Mouse (Mus musculus): ENCODE measurements around the gene Tbl1xr1.

Gene Tbl1xr1

DNA sequence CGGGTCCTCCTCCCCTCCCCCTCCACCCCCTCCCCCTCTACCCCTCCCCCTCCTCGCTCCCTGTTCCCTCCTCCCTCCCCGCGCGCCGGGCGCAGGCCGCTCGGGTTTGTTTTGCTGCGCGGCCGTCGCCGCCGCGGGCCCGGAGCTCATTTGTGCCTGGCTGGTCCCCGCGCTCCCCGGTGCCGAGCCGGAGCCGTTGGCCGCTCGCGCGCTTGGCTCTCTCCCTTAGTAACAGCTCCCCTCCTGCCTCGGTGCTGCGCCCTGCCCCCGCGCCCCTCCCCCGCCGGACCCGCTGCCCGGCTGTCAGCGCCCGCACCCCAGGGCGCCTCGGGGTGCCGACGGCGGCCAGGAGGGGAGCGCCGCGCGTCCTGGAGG lies at the start of gene Tbl1xr1:
Gene Tbl1xr1, plus strand, starts transcription at position 92 of the 375 bp plus-strand sequence.
- peak; percentile 87 to 88 for DNase-seq (ENCODE audit: low spot score in 2 of 2)

DNA sequence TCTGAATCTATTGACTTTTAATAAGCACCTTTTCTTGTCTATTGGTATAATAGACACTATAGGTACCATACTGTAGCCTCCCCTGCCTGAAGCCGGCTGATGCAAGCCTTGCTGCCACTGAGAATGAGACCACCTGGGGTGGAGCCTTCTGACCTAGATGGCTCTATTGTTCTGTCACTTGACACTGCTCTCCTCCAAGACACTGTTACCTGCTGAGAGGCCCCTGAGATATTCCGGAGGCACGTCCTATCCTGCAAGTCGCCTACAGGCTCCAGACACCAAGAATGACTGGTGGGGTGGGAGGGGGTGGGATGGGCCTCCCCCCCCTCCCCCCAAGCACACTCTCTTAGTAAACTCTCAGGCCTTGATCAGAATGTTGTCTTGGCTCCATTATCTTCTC lies 38.4 kb upstream of the Tbl1xr1 start:
- DNase-seq (ENCODE audit: low spot score in 2 of 2): no peak

DNA sequence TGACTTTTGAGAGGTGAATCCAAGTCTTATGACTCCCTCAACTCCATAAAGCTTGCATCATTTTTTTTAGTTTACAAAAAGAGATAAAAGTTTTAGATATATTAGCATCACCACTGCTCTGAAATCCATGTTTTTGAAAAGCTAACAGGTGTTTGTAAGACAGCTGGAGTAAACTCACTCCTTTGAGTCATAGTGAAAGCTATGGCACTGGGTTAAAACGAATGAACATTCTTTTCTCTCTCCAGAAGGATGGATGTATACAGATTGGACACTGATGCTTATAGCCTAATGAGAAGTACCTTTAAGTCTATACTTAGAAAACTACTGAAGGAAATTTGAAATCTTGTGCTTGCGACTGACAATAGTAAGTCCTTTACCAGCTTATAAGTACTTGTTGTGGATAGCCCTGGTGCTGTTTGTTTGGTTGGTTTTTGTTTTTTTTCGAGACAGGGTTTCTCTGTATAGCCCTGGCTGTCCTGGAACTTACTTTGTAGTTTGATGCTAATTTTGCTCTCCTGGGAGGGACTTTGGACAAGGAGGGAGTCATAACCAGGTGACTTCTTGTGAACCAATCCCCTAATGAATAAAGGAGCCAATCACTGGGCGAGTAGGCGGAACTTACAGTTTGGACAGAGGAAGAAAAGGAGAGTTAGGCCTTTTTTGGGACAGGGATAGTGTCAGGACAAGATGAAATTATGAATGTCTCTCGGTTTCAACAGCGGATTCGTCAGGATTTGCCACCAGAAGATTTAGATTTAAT lies 37.2 kb upstream of the Tbl1xr1 start:
- DNase-seq (ENCODE audit: low spot score in 2 of 2): no peak

DNA sequence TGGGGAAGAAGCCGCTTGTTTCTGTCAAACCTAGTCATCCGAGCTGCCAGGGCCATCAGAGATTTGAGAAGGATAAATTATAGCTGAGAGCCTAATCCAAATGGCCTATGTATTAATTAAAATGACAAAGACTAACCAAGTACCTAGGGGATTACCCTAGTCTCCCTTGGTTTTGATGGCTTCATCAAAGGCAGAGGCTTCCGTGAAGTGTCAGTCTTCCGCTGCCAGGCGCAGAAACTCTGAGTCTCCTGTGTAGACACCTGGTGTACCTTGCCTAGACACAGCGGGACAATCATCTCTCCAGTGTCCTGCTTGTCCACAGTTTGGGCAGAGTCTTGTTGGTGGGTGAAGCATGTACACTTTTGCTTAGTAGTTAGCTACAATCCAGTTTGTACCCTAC lies 35.8 kb upstream of the Tbl1xr1 start:
- no peak for DNase-seq (ENCODE audit: low spot score in 2 of 2)

DNA sequence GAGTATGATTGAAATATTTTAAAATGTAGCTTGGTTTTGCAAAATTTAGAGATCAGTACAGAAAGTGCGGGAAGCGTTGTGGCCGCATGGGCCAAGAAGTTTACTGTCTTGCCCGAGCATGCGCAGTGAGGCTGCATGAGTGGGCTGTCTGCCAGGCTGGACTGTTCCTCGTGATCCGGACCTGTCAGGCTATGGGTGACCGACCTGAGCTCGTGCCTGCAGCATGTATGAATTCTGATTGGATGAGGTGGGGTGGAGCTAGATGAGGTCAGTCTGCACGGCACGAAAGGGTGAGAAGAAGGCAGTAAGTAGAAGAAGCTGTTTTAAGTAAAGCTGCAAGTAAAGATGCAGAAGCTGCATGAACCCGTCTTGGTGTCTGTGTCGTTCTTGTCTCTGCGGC lies 29.2 kb upstream of the Tbl1xr1 start:
- DNase-seq (ENCODE audit: low spot score in 2 of 2): no peak

DNA sequence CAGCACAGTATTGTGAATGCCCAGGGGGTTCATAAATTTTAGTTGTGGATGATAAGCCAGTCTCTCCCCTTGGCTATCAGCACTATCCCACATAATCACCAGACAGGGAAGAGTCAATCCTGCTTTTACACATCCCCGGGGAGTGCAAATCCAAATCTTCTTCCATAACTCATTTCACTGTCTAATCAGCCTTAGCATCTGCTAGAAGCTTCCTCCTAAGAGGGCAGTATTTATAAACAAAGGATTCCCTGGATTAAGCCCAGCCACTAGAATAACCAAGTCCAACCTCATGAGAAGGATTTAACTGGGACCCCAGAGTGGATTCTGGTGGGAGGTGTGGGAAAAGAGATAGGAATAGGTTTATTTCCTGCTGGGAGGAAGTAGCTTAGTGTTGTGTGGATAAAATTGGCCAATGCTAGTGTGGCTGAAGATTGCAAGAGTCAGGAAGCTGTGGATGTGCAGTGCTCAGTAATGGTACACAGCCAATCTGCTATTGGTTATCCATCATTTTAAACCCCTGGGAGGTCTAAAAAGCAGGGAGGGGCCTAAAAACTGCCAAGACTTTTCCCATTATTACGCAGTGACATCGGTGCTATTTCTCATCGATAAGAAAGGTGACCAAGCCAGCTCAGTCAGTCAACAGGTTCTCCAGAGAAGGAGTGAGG lies 19.7 kb upstream of the Tbl1xr1 start:
- no peak for DNase-seq (ENCODE audit: low spot score in 2 of 2)

DNA sequence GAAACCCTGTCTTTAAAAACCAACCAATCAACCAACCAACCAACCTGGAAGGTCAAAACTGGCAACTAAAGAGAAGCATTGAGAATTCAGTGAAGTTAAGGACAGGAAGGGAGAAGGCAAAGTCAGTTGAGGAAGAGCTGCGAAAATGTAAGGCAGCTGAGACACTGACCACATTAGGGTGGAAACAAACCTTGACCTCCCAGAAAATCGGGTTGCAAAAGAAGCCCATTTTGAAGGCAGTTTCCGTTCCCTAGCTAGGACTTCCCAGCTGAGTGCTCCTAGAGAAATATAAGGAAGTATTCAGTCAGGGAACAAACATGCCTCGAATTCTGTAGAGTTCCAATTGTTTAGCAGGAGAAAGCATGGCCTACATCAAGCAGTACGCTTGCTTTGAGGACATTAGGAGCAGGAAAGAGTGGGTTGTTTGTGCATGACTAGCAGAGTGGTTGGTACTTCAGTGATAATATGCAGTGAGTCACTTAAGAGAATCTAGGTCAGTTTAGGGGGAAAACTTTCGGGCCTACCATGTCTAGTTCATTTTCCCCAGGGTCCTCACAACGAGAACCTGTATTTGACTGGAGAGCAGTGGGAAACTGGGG lies 18.1 kb upstream of the Tbl1xr1 start:
- no peak for DNase-seq (ENCODE audit: low spot score in 2 of 2)

DNA sequence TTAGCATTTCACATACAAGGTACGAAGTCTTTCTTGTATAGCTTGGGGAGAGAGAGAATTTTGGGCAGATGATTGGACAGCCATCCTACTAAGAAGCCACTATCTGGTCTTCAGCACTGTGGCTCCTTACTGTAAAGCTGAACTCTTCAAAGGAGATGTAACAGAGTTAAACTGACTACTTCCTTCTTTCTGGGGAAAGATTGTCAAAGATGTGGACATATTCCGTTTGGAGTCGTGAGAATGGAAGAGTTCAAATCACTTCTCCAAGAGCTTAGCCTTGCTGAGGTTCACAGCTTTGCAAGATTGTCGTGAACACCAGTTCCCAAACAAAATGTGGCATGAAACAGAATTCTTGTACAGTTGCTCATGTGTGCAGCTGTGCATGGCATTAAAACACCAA lies 15.3 kb upstream of the Tbl1xr1 start:
- DNase-seq (ENCODE audit: low spot score in 2 of 2): no peak

DNA sequence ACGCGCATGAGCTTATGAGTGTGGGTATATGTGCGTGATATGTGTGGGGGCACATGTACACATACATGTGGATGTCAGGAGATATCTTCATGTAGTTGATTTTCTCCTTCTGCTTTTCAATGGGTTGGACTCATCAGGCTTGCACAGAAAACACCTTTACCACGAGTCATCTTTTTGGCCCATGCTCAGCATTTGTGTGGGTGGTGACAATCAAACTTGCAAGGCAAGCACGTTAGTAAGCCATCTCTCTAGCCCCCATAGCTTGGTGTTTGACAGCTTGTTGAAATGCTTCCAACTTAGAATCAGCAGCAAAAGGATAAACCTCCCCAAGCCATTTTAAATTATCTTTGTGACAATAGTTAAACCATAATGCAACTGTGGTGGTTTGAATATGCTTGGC lies 7.8 kb upstream of the Tbl1xr1 start:
- no peak for DNase-seq (ENCODE audit: low spot score in 2 of 2)

DNA sequence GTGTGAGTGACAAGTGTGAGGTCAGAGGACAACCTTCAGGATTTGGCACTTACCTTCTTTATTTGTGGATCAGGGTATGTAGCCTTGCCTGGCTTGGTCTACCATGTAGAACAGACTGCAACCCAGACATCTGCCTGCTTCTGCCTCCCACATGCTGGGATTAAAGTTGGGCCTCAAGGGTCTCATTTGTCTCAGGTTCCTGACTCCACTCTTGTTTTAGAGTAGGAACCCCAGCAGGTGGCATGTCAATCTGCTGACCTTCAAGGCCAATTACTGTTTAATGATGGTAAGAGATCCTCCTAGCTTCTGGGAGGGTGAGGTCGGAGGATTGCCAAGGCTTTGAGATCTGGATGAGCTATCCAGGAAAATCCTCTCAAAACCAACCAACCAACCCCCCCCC lies 2.5 kb upstream of the Tbl1xr1 start:
- DNase-seq (ENCODE audit: low spot score in 2 of 2): no peak

DNA sequence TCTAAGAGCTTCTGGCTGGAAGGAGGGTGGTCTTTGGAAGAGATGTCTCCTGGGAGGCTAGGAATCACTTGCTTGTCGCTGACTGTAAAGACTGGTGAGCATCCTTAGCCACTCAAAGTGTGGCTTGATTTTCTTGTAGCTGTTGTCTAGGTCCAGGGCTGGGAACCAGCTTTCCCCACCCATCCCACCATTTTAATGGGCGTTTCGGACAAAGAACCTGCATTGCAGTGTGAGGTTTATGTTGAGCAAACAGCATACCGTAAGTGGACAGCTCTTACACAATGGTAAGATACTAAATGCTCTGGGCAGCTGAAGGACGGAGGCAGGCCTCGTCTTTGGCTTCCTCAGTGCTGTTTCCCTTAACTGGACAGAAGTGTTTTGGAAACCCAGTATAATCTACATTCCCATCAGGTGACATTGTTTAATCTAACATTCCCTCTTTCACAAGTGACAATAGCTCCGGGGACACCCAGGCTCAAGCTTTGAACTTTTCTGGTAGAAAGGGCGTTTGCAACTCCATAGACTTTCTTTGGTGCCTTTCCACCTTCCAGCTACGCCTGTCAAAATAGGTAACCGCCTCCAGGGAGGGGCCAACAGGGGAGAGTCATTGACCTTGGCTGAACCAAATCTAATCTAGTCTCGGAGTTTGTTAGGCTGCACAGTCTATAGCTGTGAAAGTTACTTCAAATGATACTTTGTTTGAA lies 1.7 kb upstream of the Tbl1xr1 start:
- no peak for DNase-seq (ENCODE audit: low spot score in 2 of 2)

DNA sequence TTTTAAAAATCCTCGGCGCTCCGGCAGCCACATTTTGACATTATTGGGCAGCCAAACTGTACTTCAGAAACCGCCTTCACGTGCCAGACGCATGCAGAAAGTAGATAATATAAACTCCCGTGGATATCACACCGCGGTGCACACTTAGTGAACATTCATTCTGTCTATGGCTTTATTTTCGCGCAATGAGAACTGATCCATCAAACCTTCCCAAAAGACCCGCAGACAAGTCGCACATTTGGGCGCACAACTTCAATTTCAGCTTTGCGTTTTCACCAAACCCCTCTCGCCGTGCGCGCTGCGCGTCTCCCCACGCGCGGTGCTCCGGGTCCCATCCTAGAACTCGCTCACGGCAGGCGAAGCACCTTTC lies 950 bp upstream of the Tbl1xr1 start:
- DNase-seq (ENCODE audit: low spot score in 2 of 2): no peak

DNA sequence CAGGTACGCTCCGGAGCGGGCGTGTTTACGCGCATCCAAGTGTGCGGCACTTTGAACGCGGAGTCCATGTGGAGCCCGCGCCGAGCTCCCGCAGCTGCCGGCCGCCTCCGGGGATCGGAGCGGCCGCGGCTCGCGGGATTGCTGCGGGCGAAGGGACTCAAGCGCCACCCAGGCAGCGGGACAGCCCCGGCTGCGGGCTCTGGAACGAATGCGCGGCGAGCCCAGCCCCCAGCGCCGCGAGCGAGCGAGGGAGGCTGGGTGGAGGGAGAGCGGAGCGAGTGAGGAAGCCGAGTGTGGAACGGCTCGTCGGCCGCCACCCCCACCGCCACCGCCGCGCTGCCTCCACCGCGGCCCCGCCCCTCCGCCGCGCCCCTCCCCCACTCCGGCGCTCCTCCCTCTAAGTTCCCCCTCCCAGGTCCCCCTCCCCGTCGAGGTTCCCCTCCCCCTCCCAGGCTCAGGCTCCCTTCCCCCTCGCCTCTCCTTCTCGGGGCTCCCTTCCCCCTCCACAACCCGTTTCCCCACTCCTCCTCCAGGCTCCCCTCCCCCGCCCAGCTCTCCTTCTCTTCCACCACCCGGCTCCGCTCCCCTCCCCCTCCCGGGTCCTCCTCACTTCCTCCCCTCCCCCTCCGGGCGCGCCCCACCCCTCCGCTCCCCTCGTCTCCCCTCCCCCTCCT lies 428 bp upstream of the Tbl1xr1 start:
- peak; percentile 75 to 77 for DNase-seq (ENCODE audit: low spot score in 2 of 2)

DNA sequence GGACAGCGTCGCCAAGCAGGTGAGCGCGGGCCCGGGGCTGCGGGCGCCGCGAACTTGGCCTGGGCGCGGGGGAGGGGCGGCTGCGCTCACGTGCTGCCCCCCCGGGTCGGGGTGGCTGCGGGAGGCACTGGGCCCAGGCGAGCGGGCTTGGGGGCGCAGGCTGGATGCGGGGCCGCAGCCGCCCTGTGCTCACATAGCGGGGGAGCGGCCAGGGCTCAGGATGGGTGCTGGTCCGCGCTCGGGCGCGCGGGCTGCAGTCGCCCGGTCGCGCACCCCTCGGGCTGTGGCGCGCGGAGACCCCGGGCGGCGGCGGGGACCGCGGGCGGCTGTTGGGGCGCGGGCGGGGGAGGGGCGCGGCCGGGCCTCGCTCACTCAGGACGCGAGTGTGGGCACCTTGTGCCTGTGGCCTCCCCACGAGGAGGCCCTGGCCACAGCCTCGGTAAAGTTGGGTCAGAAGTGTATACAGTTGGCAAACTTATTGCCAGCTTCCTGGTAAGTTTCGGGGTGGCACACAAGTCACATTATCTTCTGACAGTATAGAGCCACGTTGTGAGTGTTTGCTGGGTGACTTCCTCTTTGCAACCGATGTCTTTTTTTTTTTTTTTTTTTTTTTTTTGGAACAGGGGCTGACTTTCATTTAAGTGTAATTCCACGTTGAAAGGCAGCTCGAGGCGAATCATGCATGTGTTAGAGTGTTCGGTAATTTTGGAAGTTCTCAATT lies 644 bp downstream of the Tbl1xr1 start:
- no peak for DNase-seq (ENCODE audit: low spot score in 2 of 2)

DNA sequence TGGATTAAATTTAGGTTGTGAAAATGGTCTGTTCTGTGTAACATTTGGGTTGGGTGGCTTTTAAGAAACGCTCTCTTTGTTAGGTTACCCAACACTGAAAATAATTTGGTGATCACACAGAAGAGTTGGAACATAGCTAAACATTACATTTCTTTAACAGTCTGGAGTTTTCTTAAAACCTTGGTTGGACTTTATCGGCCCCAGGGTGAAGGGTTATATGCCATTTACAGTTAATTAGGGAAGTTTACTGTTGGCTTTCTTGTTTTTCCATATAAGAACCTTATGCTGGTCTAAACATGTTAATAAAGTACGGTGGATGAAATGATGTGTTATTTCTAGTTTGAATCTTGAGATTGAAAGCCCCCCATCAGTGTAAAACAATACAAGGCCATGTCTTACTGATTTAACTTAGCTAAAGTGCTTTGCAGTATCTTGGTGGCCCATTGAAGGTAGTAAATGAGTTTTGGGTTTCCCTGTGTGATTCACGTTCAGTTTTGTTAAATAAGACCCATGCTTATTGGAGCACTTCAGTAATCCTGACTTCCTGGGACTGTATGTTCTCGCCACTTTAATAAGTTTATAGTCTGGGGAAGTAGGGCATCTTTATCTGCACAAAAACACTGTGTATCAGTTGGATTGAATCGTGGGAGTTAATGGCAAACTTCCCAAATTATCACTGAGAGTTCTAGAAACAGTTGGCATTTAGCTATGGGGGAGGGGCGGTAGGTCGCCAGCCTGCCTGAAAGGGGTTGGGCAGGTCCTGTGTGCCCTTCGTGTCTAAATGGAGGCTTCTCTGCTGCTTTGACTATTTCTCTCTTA lies 1.4 kb downstream of the Tbl1xr1 start:
- no peak for DNase-seq (ENCODE audit: low spot score in 2 of 2)

DNA sequence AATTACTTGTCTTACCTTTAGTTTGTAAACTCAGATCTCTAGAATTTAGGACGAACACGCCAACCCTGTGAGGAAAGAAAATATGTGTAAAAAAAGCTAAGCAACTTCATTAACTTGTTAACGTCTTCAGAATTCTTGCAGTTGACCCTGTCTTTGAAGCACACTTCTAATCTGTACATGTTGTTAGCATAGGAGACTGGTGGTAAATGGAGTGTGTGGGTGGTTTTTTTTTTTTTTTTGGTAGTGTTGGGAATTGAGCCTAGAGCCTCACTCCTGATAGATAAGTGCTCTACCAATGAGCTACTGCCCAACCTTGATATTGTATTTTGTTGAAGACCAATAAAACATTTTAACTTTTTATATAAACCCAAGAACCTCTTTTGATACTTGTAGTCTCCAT lies 2.1 kb downstream of the Tbl1xr1 start:
- DNase-seq (ENCODE audit: low spot score in 2 of 2): no peak

DNA sequence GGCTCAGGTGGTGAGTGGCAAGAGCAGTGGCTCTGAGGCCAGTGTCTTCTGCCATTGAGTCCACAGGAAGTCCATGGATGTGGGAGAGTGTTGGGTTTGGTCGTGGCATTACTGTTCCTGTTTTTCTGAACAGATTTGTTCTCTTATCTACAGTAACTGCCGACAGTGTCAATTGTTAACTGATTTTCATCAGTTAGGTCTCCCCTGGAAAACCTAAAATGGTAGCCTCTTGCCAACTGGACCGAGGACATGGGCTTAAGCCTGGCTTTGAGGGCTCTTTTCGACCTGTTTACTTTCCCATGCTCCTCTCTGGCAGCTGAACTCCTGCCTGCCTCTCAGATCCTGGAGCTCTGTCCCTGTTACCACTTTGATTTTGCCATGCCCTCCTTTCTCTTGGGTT lies 5.4 kb downstream of the Tbl1xr1 start:
- DNase-seq (ENCODE audit: low spot score in 2 of 2): no peak

DNA sequence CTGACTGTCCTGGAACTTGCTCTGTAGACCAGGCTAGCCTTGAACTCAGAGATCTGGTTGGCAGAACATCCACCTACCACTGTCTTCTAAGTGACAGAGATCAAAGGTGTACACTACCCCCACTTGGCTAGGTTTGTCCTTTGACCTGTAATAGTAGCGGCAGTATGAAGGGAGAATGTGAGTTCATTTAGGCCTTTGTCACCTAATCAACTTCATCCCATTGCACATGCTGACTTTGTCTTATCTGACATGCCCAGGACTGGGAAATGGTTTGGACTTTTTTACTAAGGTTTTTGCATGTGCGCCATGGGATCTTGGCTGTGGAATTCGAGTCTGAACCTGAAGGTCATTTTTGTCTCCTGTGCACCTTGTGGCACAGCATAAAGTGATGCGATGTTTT lies 6.4 kb downstream of the Tbl1xr1 start:
- no peak for DNase-seq (ENCODE audit: low spot score in 2 of 2)

DNA sequence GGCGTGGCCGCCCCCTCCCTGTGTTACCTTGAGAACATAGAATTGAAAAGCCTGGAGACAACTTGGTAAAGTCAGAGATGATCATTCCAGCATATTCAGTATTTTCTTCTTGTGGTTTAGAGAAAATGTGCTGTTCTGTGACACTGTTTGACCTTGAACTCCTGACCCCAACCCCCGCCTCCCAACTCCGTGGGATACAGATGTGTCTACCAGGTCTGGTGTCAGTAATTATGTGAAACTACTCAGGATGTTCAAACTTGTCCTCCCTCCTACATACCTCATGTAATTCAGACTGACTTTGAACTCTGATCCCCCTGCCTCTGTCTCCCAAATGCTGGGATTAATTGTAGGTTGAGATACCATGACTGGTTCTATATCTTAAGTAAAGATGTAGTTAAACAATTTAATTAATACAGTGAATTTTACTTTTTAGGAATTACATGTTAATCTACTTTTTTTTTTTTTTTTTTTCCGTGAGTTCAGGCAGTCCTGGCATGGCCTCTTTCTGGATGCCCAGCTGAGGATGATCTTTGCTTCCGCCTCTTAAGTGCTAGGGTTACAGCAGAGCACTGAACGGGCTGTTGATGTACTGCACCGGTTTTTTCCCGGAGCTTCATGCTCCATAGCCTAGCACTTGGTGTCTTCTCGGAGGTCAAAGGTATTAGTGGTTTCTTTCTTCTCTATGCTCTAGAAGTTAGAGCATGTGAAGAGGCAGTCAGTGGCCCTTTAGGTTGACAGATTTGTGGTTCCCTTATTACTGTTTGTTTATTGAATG lies 8.0 kb downstream of the Tbl1xr1 start:
- DNase-seq (ENCODE audit: low spot score in 2 of 2): no peak

DNA sequence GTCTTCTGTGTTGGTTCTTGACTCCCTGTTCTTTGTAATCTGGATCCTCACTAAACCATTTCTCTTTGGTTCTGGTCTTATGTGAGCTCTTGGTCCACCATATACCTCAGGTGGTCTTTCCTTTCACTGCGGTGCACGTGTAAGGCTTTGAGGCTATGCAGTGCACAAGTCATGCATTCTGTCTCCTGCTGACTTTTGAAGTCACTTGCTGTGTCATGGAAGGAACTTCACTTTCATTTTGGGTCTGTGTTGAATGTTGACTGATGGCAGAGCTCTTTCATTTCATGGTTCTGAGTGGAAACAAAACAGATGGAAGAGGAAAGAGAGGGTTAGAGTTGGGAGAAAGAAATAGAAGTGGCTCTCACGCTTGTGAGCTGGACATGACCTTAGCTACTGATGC lies 13.4 kb downstream of the Tbl1xr1 start:
- DNase-seq (ENCODE audit: low spot score in 2 of 2): no peak
